Mouse (Mus musculus): Measurements from ENCODE around the gene Nbeal2. TPM values are rescaled to one million over a fixed set of nuclear protein-coding genes. Genes with fewer than 3 reads are reported as not detected.

Gene Nbeal2
- polyA plus RNA-seq (2015; fragmentation: Illumina TruSeq; extraction: RNeasy Lipid Tissue Mini Kit (QIAGEN cat#74804); ENCODE audit: low read depth, low replicate concordance), result 4.8 TPM

DNA sequence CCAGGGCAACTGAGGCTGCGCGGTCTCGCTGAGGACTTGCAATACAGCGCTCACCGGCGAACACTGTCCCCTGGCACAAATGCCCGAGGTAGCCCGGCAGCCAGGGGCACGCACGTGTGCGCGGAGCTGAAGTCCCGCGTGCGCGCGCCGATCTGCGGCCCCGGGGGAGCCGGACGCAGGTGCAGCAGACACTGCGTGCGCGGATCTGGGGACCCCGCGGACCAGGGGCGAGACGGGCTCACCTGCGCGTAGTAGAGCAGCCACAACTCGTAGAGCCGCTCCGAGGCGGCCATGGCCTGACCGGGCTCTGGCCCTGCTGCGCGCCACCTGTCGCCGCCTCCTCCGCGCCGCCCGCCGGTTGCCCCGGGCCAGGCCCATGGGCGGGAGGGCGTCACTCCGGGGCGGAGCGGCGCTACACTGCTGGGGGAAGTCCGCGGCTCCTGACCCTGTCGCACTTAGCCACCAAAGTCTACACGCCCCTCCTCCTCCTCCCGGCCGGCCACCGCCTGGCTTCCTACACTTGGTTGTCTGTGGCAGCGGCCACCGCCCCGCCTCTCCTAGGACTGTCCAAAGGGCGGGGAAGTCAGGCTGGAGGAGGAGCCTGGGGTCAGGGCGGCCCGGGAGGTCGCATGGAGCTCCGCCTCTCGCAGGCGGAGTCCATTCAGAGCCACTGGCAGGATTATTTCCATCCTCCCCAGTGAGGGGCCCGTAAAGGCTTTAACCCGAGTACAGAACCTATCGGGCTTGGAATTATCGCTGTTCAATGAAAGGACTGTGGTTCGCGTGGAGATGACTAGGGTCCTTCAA is at the start of gene Nbeal2:
Nbeal2 (minus strand) TSS at position 507 of the 807 bp plus-strand sequence.

DNA sequence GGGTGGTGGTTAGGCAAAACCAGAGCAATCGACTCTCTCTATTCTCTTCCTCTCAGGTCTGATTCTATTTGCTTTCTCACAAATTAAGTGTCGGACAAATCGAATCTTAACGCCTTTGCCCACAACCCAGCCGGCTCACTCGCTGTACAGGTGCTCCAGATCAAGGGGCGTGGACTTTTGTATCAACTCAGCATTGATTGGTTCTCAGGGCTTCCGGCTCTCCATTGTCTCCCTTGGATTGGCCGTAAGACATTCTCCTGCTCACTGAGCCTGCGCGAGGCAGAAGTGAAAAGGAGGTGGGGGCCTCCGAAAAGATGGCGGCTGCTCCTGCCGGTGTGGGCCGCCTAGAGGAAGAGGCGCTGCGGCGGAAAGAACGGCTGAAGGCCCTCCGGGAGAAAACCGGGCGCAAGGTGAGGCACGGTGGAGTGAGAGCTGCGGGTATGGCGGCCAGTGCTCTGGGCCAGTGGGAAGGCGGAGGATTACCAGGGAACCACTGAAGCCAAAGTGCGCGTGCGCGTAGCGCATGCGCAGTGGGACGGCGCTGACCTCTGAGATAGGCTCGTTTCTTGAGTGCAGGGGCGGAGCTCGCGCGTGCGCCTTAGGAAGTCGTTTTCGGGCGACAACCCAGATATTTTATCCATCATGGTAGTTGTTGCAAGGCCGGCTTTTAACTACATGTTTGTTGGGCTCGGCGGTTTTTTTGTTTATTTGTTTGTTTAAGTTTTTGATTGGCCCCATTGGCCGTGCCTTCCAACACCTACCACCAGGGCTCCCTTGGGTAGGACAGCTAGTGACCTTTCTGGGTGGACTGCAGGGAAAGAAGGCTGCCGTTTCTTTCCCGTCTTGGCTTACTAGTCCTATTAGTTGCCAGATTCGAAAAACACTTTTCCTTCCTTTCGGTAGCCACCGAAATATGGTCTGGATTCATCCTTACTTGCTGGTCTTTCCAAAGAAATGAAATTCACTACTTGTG is 2.6 kb upstream of the Nbeal2 start, which contains the start of gene Ccdc12:
Ccdc12 (plus strand) TSS at position 255 of the 973 bp plus-strand sequence.

DNA sequence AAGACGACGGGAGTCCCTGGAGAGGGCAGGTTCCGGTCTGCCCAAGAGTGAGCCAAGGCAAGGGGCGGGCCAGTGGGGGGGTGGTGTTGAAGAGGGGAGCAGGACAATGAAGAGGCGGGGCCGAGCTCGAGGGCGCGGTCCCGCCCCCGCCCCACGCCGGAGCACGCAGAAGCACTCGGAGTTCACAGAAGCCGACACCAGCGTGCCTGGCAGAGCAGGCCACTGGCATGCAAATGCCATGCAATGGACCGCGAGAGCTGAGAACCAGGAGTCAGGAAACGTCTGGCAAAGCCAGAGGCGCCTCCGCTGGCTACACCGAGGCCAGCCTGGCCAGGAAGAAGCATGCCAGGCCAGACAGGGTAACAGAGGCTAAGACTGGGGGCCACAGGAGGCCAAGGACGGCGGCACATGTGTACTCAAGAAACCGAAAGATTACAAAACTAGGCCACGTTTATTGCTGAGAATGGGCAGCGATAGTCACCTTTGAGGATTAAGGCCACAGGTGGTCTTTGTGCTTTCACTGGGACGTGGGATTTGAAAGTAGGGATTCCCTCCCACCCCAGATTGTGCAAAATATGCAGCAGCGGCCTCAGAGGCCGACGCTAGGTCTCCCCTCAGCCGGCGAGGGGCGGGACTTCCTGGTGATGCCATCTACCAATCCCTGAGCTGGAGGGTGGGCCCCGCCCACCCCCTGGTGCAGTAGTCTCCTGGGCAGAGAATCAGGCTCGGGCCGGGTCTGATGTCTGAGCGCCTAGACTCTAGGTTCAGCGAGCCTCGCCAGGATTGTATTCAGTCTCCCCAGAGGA is 29.4 kb downstream of the Nbeal2 start, which contains the start of gene Nradd:
Nradd (minus strand) TSS at position 92 of the 806 bp plus-strand sequence.

Other genes with a start within 250 kb of the Nbeal2 start
- gene Ptpn23, start 245.9 kb downstream of the Nbeal2 start, polyA plus RNA-seq (2015; fragmentation: Illumina TruSeq; extraction: RNeasy Lipid Tissue Mini Kit (QIAGEN cat#74804); ENCODE audit: low read depth, low replicate concordance), result 35.9 TPM
- 0.91 TPM for gene Ngp, start 234.4 kb downstream of the Nbeal2 start, polyA plus RNA-seq (2015; fragmentation: Illumina TruSeq; extraction: RNeasy Lipid Tissue Mini Kit (QIAGEN cat#74804); ENCODE audit: low read depth, low replicate concordance)
- gene Klhl18, start 177.5 kb downstream of the Nbeal2 start, polyA plus RNA-seq (2015; fragmentation: Illumina TruSeq; extraction: RNeasy Lipid Tissue Mini Kit (QIAGEN cat#74804); ENCODE audit: low read depth, low replicate concordance), result 19.6 TPM
- gene Kif9, start 177.2 kb downstream of the Nbeal2 start, polyA plus RNA-seq (2015; fragmentation: Illumina TruSeq; extraction: RNeasy Lipid Tissue Mini Kit (QIAGEN cat#74804); ENCODE audit: low read depth, low replicate concordance), result 4.1 TPM
- 37.7 TPM for gene Setd2, start 121.6 kb downstream of the Nbeal2 start, polyA plus RNA-seq (2015; fragmentation: Illumina TruSeq; extraction: RNeasy Lipid Tissue Mini Kit (QIAGEN cat#74804); ENCODE audit: low read depth, low replicate concordance)
- gene Nradd, start 29.7 kb downstream of the Nbeal2 start, polyA plus RNA-seq (2015; fragmentation: Illumina TruSeq; extraction: RNeasy Lipid Tissue Mini Kit (QIAGEN cat#74804); ENCODE audit: low read depth, low replicate concordance), result 4.7 TPM
- gene Ccdc12, start 2.3 kb upstream of the Nbeal2 start, polyA plus RNA-seq (2015; fragmentation: Illumina TruSeq; extraction: RNeasy Lipid Tissue Mini Kit (QIAGEN cat#74804); ENCODE audit: low read depth, low replicate concordance), result 76.8 TPM
- not detected for gene Myl3, start 87.7 kb upstream of the Nbeal2 start, polyA plus RNA-seq (2015; fragmentation: Illumina TruSeq; extraction: RNeasy Lipid Tissue Mini Kit (QIAGEN cat#74804); ENCODE audit: low read depth, low replicate concordance)
- 6.1 TPM for gene Pth1r, start 93.0 kb upstream of the Nbeal2 start, polyA plus RNA-seq (2015; fragmentation: Illumina TruSeq; extraction: RNeasy Lipid Tissue Mini Kit (QIAGEN cat#74804); ENCODE audit: low read depth, low replicate concordance)
- not detected for gene Prss42, start 144.0 kb upstream of the Nbeal2 start, polyA plus RNA-seq (2015; fragmentation: Illumina TruSeq; extraction: RNeasy Lipid Tissue Mini Kit (QIAGEN cat#74804); ENCODE audit: low read depth, low replicate concordance)
- not detected for gene Prss44, start 159.8 kb upstream of the Nbeal2 start, polyA plus RNA-seq (2015; fragmentation: Illumina TruSeq; extraction: RNeasy Lipid Tissue Mini Kit (QIAGEN cat#74804); ENCODE audit: low read depth, low replicate concordance)
- gene Prss43, start 172.5 kb upstream of the Nbeal2 start, polyA plus RNA-seq (2015; fragmentation: Illumina TruSeq; extraction: RNeasy Lipid Tissue Mini Kit (QIAGEN cat#74804); ENCODE audit: low read depth, low replicate concordance), result 0.37 TPM
- 0.79 TPM for gene Prss45, start 180.4 kb upstream of the Nbeal2 start, polyA plus RNA-seq (2015; fragmentation: Illumina TruSeq; extraction: RNeasy Lipid Tissue Mini Kit (QIAGEN cat#74804); ENCODE audit: low read depth, low replicate concordance)
- not detected for gene Prss46, start 190.3 kb upstream of the Nbeal2 start, polyA plus RNA-seq (2015; fragmentation: Illumina TruSeq; extraction: RNeasy Lipid Tissue Mini Kit (QIAGEN cat#74804); ENCODE audit: low read depth, low replicate concordance)
- gene Prss50, start 203.8 kb upstream of the Nbeal2 start, polyA plus RNA-seq (2015; fragmentation: Illumina TruSeq; extraction: RNeasy Lipid Tissue Mini Kit (QIAGEN cat#74804); ENCODE audit: low read depth, low replicate concordance), result 0.62 TPM
- 7.3 TPM for gene Als2cl, start 225.7 kb upstream of the Nbeal2 start, polyA plus RNA-seq (2015; fragmentation: Illumina TruSeq; extraction: RNeasy Lipid Tissue Mini Kit (QIAGEN cat#74804); ENCODE audit: low read depth, low replicate concordance)
- gene Tmie, start 226.0 kb upstream of the Nbeal2 start, polyA plus RNA-seq (2015; fragmentation: Illumina TruSeq; extraction: RNeasy Lipid Tissue Mini Kit (QIAGEN cat#74804); ENCODE audit: low read depth, low replicate concordance), result 5.3 TPM